Mouse (Mus musculus) liver, embryonic 14.5 days (tissue): ENCODE data around the gene Mgrn1.

ENCODE experiments used
- CTCF ChIP-seq: IDR thresholded peaks from 2 replicates; pipeline ENCODE4 v1.5.1; 2016; ENCODE audit warnings: antibody characterized with exemption, low read depth, control low read depth
- EP300 ChIP-seq: IDR thresholded peaks from 2 replicates; pipeline ENCODE4 v1.6.1; 2016; ENCODE audit warnings: antibody characterized with exemption, low read depth

DNA sequence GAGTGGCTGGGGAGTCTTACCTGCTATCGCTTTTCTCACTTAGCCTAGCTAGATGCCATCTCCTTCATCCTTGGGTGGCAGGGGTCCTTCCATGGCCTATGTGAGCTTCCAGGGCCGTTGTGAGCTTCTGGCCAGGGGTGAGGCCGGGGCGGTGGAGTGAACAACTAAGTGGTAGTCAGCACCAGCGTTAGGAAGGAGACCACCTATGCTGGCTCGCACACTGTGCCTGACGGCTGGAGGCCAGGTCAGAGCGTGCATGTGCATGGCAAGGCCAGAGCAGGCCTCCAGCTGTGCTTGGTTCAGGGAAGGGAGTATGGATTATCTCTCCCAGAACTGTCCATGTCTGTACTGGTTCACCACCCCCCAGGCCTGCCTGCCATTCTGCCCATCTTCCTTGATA is 22.3 kb upstream of the Mgrn1 start:
- no peak for TF ChIP-seq CTCF
- no peak for TF ChIP-seq EP300
